Mouse (Mus musculus) lung, postnatal 0 days (tissue): ENCODE data around the gene Calml3. TPM values are rescaled to one million over a fixed set of nuclear protein-coding genes. Genes with fewer than 3 reads are reported as not detected.

Source experiments
- ATAC-seq: fragments of 200-750 bp; cut with Nextera tagmentation; 2 replicates; pipeline ENCODE4 v1.8.0; 2017; ENCODE audit warnings: moderate library complexity
- DNase-seq: peaks from one replicate; pipeline ENCODE4 v3.0.0-alpha.2; 2016; ENCODE audit warnings: low spot score
- H3K27ac ChIP-seq: fragments of 300-500 bp; sonication (generic); 2 replicates; pipeline ENCODE4 v1.5.1; 2014; ENCODE audit warnings: antibody characterized with exemption, mild to moderate bottlenecking, low read length, mixed read lengths
- H3K27me3 ChIP-seq: fragments of 300-500 bp; sonication (generic); replicated peaks from 2 replicates; pipeline ENCODE4 v1.6.1; 2014; ENCODE audit warnings: low read length, mixed read lengths; ENCODE audit not compliant: insufficient read depth
- H3K36me3 ChIP-seq: fragments of 300-500 bp; sonication (generic); 2 replicates; pipeline ENCODE4 v1.6.1; 2014; ENCODE audit warnings: low read length, mixed read lengths; ENCODE audit not compliant: insufficient read depth
- H3K4me1 ChIP-seq: fragments of 300-500 bp; sonication (generic); 2 replicates; pipeline ENCODE4 v1.6.1; 2014; ENCODE audit warnings: antibody characterized with exemption, low read depth, low read length, mixed read lengths; ENCODE audit not compliant: insufficient read depth
- H3K4me2 ChIP-seq: fragments of 300-500 bp; sonication (generic); replicated peaks from 2 replicates; pipeline ENCODE4 v1.6.1; 2014; ENCODE audit warnings: low read depth, mild to moderate bottlenecking, low read length, moderate library complexity, mixed read lengths
- H3K4me3 ChIP-seq: fragments of 300-500 bp; sonication (generic); 2 replicates; pipeline ENCODE4 v1.5.1; 2014; ENCODE audit warnings: low read depth, low read length
- H3K9ac ChIP-seq: fragments of 300-500 bp; sonication (generic); replicated peaks from 2 replicates; pipeline ENCODE4 v1.6.1; 2014; ENCODE audit warnings: low read depth, mild to moderate bottlenecking
- H3K9me3 ChIP-seq: fragments of 300-500 bp; sonication (generic); 2 replicates; pipeline ENCODE4 v1.6.1; 2016; ENCODE audit warnings: low read length, mixed read lengths
- CTCF ChIP-seq: IDR thresholded peaks from 2 replicates; pipeline ENCODE4 v1.5.1; 2016; ENCODE audit warnings: antibody characterized with exemption, mild to moderate bottlenecking
- EP300 ChIP-seq: IDR thresholded peaks from 2 replicates; pipeline ENCODE4 v1.6.1; 2016; ENCODE audit warnings: antibody characterized with exemption, mild to moderate bottlenecking, control low read depth
- WGBS: fragments of 180-500 bp; shearing (Covaris S2); extraction: QIAGEN DNeasy Blood & Tissue Kit; methylation state at CpG from one replicate; pipeline ENCODE4 v1.1.7; 2014; 5-methylcytosine and 5-hydroxymethylcytosine counted together
- polyA plus RNA-seq: library from polyadenylated mRNA; unstranded; fragments of >200 nt; fragmentation: Nextera tagmentation; extraction: Ambion mirVana; gene quantifications from 2 replicates; pipeline ENCODE4 v1.2.1, GENCODE M21; 2015

Calml3 gene
- polyA plus RNA-seq, 1 experiment from 2014 or later = 0.19 TPM

GRCm38 (mm10) chr13:3758347-3758746, 45.8 kb downstream of the Calml3 start:
- Histone ChIP-seq H3K27ac (no peak overlapping the region), H3K4me3 (no peak overlapping the region), H3K4me2 (no peak overlapping the region), H3K36me3 (no peaks in the 10 kb centered on the region), H3K27me3 (no peaks in the 10 kb centered on the region), H3K4me1 (no peaks in the 10 kb centered on the region), H3K9ac (no peak overlapping the region), H3K9me3 (no peaks in the 10 kb centered on the region)
- DNase-seq (no peak), ATAC-seq (no peak)
- TF ChIP-seq CTCF (no peak), EP300 (no peak)
- 92% methylated on average over 2 of the region's 2 CpGs for WGBS

- Histone ChIP-seq H3K9ac (no peak overlapping the region), H3K4me1 (no peaks in the 10 kb centered on the region; the same call in 1 of the 2 replicates), H3K27me3 (no peaks in the 10 kb centered on the region), H3K4me2 (no peak overlapping the region), H3K4me3 (no peak overlapping the region), H3K9me3 (no peaks in the 10 kb centered on the region), H3K27ac (no peak overlapping the region), H3K36me3 (no peaks in the 10 kb centered on the region)
- DNase-seq (no peak), ATAC-seq (no peak)
- TF ChIP-seq CTCF (no peak), EP300 (no peak)
- WGBS = 79% methylated on average over 2 of the region's 2 CpGs
These were observed 50.8 kb downstream of the Calml3 start for GRCm38 (mm10) chr13:3753291-3753690.

Other genes starting within 250 kb of the Calml3 start
- gene Fam208b, start 193.2 kb downstream of the Calml3 start, polyA plus RNA-seq = 5.9 and 6.3 TPM in 2 replicates
- 6.4 and 7.1 TPM in 2 replicates for gene Asb13, start 170.3 kb downstream of the Calml3 start, polyA plus RNA-seq
- not detected in 2 replicates for gene Calm4, start 33.4 kb upstream of the Calml3 start, polyA plus RNA-seq
- gene Calm5, start 49.9 kb upstream of the Calml3 start, polyA plus RNA-seq = not detected in 2 replicates
- 83.7 and 91.5 TPM in 2 replicates for gene Net1, start 113.9 kb upstream of the Calml3 start, polyA plus RNA-seq
- gene Tubal3, start 114.0 kb upstream of the Calml3 start, polyA plus RNA-seq = not detected in 2 replicates
- gene Ucn3, start 141.0 kb upstream of the Calml3 start, polyA plus RNA-seq = not detected in 2 replicates
- 62.8 and 63.7 TPM in 2 replicates for gene Akr1c14, start 244.7 kb upstream of the Calml3 start, polyA plus RNA-seq